Mouse (Mus musculus): Measurements from ENCODE around the gene Tnfrsf18. TPM values are rescaled to one million over a fixed set of nuclear protein-coding genes. Genes with fewer than 3 reads are reported as not detected.

The Tnfrsf18 gene
- total RNA-seq, 2 experiments from 2014 or later: 1.5 to 2.9 TPM

- no peak for ATAC-seq (replicated peaks; ENCODE audit: low FRiP score, poor library complexity, severe bottlenecking)
Observed at GRCm38 (mm10) chr4:156031593-156032391, 5.8 kb downstream of the Tnfrsf18 start.

- ATAC-seq (replicated peaks; ENCODE audit: low FRiP score, poor library complexity, severe bottlenecking): no peak
Observed at GRCm38 (mm10) chr4:156032856-156033255, 6.9 kb downstream of the Tnfrsf18 start.

DNA sequence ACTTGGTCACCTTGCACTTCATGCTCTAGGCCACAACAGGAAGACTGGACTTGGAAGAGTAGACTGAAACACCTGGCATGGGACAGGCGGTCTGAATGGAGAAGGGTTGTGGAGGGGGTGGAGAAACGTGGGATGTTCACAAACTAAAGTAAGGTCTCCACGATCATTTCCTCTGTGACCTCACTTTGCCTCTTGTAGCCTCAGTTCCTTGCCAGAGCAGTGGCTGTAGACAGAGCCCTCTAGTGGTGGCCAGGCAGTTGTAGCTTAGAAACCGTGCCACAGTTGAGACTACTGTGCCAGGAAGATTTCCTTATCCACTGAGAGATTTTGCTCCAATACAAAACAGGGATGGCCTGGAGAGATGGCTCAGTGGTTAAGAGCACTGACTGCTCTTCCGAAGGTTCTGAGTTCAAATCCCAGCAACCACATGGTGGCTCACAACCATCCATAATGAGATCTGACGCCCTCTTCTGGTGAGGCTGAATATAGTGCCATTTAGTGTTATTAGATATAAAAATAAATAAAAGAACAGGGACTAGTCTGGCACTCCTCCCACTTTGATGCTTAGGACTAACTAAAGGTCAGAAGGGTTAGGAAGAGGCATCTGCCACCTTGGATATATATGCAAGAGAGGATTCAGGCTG lies 7.6 kb downstream of the Tnfrsf18 start:
- peak; percentile 78 for ATAC-seq (replicated peaks; ENCODE audit: low FRiP score, poor library complexity, severe bottlenecking)

DNA sequence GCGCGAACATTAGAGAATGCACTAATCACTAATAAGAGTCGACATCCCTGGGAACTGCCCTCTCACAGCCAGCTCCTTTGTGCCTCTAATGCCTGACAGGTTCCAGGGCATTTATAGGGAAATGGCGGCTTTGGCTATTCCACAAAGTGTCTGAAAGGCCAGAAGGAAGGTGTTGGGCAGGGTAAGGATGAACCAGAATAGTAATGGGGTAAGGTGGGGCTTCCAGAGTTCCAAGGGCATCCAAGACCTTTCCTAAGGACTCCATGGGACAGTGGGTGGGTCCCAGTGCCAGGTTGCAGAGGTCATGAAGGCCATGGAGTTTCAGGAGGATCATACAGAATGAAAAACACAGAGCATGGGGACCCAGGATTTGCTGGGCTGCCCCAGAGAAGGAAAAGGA lies 8.3 kb downstream of the Tnfrsf18 start:
- no peak for ATAC-seq (replicated peaks; ENCODE audit: low FRiP score, poor library complexity, severe bottlenecking)

DNA sequence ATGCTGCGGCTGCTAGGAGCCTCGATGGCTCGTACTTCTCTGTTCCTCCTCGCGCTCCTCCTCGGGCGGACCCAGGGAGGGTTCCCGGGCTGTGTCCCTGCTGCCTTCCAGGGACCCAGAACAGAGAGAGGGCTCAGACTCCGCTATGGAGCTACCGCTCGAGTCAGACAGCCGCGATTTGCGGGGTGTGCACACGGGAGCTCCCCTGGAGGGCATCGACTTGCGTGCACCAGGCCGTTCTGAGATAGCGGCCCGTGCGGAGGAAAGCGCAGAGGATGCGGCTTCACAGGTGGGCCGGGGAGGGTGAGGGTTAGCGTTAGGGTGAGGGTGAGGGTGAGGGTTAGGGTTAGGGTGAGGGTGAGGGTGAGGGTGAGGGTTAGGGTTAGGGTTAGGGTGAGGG lies 8.9 kb downstream of the Tnfrsf18 start:
- no peak for ATAC-seq (replicated peaks; ENCODE audit: low FRiP score, poor library complexity, severe bottlenecking)

DNA sequence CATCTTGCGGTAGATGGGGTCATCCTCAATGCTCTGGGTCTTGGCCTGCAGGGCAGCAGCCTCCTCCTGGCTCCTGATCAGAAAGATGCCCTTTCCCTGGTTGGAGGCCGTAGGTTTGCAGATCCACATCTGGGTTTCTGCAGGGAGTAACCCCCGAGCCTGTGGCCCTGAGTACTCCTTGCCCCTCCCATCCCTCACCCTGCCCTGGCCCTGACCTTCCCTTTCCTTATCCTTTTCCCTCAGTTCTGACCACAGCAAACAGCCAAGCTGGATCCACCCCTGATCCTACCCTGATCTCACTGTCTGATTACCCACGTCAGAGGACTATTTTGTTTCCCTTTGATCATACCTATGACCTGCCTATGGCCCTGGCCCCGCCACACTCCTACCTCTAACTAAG lies 18.8 kb downstream of the Tnfrsf18 start:
- ATAC-seq (replicated peaks; ENCODE audit: low FRiP score, poor library complexity, severe bottlenecking): no peak

DNA sequence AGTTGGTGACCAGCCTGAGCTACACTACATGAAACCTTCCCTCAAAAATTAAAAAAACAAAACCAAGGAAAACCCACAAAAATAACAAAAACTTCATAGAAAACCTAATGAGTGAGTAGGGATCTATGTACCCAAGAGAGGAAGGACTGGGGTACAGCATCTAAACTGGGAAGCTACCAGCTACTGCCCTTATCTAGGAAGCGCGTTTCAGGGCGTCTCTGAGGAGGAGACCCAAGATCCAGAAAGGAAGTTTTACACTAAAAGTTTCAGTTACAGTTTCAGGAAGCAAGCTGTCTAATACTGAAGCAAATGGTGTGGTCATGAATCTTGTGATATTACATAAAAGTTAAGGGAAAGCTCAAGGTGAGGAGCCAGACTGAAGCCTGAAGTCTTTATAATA lies 23.8 kb downstream of the Tnfrsf18 start:
- ATAC-seq (replicated peaks; ENCODE audit: low FRiP score, poor library complexity, severe bottlenecking): no peak

- no peak for ATAC-seq (replicated peaks; ENCODE audit: low FRiP score, poor library complexity, severe bottlenecking)
Observed at GRCm38 (mm10) chr4:156050391-156050980, 24.5 kb downstream of the Tnfrsf18 start.

- ATAC-seq (replicated peaks; ENCODE audit: low FRiP score, poor library complexity, severe bottlenecking): no peak
Observed at GRCm38 (mm10) chr4:156053113-156053512, 27.1 kb downstream of the Tnfrsf18 start.

DNA sequence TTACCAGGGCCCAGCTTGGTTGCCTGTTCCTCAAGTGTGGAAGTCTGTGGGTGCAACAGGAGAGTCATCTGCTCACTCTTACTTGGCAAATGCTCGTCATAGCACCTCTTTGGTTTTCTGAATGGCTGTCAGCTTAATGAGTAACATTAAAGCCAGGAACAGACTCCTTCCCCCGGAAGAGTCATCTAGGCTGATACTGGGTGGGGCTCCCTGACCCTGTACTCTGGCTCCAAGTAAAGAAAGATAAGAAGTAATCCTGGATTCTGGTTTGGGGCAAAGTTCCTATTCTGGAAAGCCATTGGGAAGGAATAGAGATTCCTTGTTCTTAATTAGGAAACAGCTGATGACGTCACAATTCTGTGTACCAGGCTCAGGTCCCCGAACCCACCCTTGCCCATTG lies 28.2 kb downstream of the Tnfrsf18 start:
- ATAC-seq (replicated peaks; ENCODE audit: low FRiP score, poor library complexity, severe bottlenecking): no peak

GRCm38 (mm10) chr4:156054606-156055005 lies 28.6 kb downstream of the Tnfrsf18 start:
- ATAC-seq (replicated peaks; ENCODE audit: low FRiP score, poor library complexity, severe bottlenecking): no peak

DNA sequence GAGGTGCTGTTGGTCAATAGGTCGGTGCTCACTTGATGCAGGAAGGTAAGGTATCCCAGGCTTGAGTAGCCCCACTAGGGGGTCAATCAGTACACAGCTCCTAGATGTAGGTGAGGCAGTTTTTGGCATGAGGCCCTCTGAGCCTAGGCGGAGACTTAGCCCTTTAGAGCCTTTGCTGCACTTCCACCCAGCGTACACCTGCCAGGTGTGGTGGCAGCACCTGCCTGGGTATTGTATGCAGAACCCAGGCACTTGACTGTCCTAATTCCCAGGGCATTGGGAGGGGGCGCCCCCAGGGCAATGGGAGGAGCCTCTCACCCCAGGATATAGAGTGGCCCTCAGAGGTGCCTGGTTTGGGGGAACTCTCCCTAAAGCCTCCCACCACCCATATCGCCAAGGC lies 29.2 kb downstream of the Tnfrsf18 start:
- no peak for ATAC-seq (replicated peaks; ENCODE audit: low FRiP score, poor library complexity, severe bottlenecking)

GRCm38 (mm10) chr4:156057702-156058101 lies 31.7 kb downstream of the Tnfrsf18 start:
- ATAC-seq (replicated peaks; ENCODE audit: low FRiP score, poor library complexity, severe bottlenecking): no peak

- no peak for ATAC-seq (replicated peaks; ENCODE audit: low FRiP score, poor library complexity, severe bottlenecking)
Observed at GRCm38 (mm10) chr4:156058826-156059225, 32.9 kb downstream of the Tnfrsf18 start.

GRCm38 (mm10) chr4:156059261-156059660 lies 33.3 kb downstream of the Tnfrsf18 start, which contains the start of gene Ttll10:
Gene Ttll10 (minus strand): TSS chr4:156059414.
- no peak for ATAC-seq (replicated peaks; ENCODE audit: low FRiP score, poor library complexity, severe bottlenecking)

GRCm38 (mm10) chr4:156059713-156060112 lies 33.7 kb downstream of the Tnfrsf18 start:
- ATAC-seq (replicated peaks; ENCODE audit: low FRiP score, poor library complexity, severe bottlenecking): no peak

DNA sequence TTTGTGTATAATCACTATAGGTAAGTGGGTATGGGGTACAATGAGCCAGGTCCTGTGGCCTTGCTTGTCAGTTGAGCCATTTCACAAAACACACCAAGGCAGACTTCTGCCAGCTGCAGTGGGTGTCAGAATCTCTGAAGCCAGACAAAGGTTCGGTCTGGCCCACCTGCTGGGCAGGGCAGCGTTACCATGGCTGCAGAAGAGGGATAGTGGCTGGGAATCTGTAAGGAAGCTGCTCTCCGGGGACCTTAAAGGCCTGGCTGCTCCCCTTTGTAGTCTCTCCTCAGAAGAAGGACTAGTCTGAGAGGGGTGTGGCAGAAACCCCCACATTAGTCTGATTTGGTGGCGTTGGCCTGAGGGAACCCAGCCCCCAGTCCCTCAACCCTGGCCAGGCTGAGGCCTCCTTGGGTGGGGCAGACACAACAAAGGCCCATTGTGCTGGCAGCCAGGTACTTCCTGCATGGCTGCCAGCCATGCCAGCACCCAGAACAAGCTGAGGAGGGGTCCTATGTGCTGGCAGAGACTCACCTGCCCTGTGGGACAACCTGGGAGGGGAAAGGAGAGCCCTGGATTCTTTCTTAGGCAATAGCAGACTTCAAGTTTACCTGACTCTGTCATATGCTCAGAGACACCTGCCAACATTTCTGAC lies 38.0 kb downstream of the Tnfrsf18 start:
- ATAC-seq (replicated peaks; ENCODE audit: low FRiP score, poor library complexity, severe bottlenecking): no peak

DNA sequence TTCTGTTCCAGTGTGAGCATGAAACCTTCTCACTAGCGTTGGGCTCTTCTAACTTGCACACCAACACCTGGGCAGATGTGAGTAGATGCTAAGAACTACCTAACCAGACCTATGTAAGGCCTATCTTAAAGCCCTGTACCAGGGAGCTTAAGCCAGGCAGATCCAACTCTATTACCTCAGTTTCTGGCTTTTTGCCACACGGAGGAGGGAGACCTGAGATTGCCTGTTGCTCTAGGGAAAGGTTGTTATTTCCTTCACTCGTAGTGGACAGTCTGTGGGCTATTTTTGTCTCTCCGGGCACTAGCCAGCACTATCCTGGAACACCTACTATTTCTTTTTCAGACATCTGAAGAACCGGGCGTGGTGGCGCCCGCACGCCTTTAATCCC lies 38.5 kb downstream of the Tnfrsf18 start:
- no peak for ATAC-seq (replicated peaks; ENCODE audit: low FRiP score, poor library complexity, severe bottlenecking)

- ATAC-seq (replicated peaks; ENCODE audit: low FRiP score, poor library complexity, severe bottlenecking): no peak
Observed at GRCm38 (mm10) chr4:156065156-156065894, 39.4 kb downstream of the Tnfrsf18 start.

All from erythroid progenitor cell, adult 5-6 weeks (primary cell).